Mouse (Mus musculus): Measurements from ENCODE around the gene Fam199x.

Fam199x gene

GRCm38 (mm10) chrX:137049425-137050225, at the start of gene Fam199x:
Gene Fam199x, plus strand, starts transcription at chrX:137049594.
- peak; percentile 25 to 30 for DNase-seq (ENCODE audit: low spot score in 2 of 2)

GRCm38 (mm10) chrX:137015099-137015709, 34.2 kb upstream of the Fam199x start:
- no peak for DNase-seq (ENCODE audit: low spot score in 2 of 2)

GRCm38 (mm10) chrX:137017668-137018067, 31.7 kb upstream of the Fam199x start:
- DNase-seq (ENCODE audit: low spot score in 2 of 2): no peak

- DNase-seq (ENCODE audit: low spot score in 2 of 2): peak; percentile 35 to 36
Measured at GRCm38 (mm10) chrX:137019310-137019709, 30.1 kb upstream of the Fam199x start.

GRCm38 (mm10) chrX:137030916-137031315, 18.5 kb upstream of the Fam199x start:
- DNase-seq (ENCODE audit: low spot score in 2 of 2): no peak

GRCm38 (mm10) chrX:137031726-137032125, 17.7 kb upstream of the Fam199x start:
- no peak for DNase-seq (ENCODE audit: low spot score in 2 of 2)

- no peak for DNase-seq (ENCODE audit: low spot score in 2 of 2)
Measured at GRCm38 (mm10) chrX:137034322-137034721, 15.1 kb upstream of the Fam199x start.

GRCm38 (mm10) chrX:137037470-137037999, 11.9 kb upstream of the Fam199x start:
- no peak for DNase-seq (ENCODE audit: low spot score in 2 of 2)

- DNase-seq (ENCODE audit: low spot score in 2 of 2): peak; percentile 66 to 71
Measured at GRCm38 (mm10) chrX:137038000-137038483, 11.4 kb upstream of the Fam199x start, which contains the start of gene Slc25a53. Gene Slc25a53, minus strand, starts transcription at chrX:137038302.

- DNase-seq (ENCODE audit: low spot score in 2 of 2): no peak
Measured at GRCm38 (mm10) chrX:137038502-137038901, 10.9 kb upstream of the Fam199x start.

- no peak for DNase-seq (ENCODE audit: low spot score in 2 of 2)
Measured at GRCm38 (mm10) chrX:137049060-137049424, 352 bp upstream of the Fam199x start.

- DNase-seq (ENCODE audit: low spot score in 2 of 2): peak in 1 of 2 experiments; percentile 11
Measured at GRCm38 (mm10) chrX:137063202-137063601, 13.8 kb downstream of the Fam199x start.

- no peak for DNase-seq (ENCODE audit: low spot score in 2 of 2)
Measured at GRCm38 (mm10) chrX:137104531-137104930, 55.1 kb downstream of the Fam199x start.

GRCm38 (mm10) chrX:137106498-137106897, 57.1 kb downstream of the Fam199x start:
- DNase-seq (ENCODE audit: low spot score in 2 of 2): no peak

- DNase-seq (ENCODE audit: low spot score in 2 of 2): no peak
Measured at GRCm38 (mm10) chrX:137118097-137118746, 68.8 kb downstream of the Fam199x start.

GRCm38 (mm10) chrX:137119675-137120423, 70.5 kb downstream of the Fam199x start:
- DNase-seq (ENCODE audit: low spot score in 2 of 2): no peak

GRCm38 (mm10) chrX:137121718-137122117, 72.3 kb downstream of the Fam199x start, which contains the start of gene Esx1:
Gene Esx1, minus strand, starts transcription at chrX:137122083.
- DNase-seq (ENCODE audit: low spot score in 2 of 2): no peak

GRCm38 (mm10) chrX:137127542-137127941, 78.1 kb downstream of the Fam199x start:
- no peak for DNase-seq (ENCODE audit: low spot score in 2 of 2)
